Mouse (Mus musculus) megakaryocyte, embryonic 14.5 days (primary cell): ENCODE data around the gene Nucks1.

ENCODE experiments used
- FLI1 ChIP-seq: IDR thresholded peaks from 2 replicates; pipeline ENCODE4 v1.6.1; 2012; ENCODE audit warnings: low read length, inconsistent platforms, mixed read lengths
- GATA1 ChIP-seq: IDR thresholded peaks from 3 replicates; pipeline ENCODE4 v1.6.1; 2012; ENCODE audit warnings: mixed read lengths, low read length, inconsistent platforms, borderline replicate concordance

DNA sequence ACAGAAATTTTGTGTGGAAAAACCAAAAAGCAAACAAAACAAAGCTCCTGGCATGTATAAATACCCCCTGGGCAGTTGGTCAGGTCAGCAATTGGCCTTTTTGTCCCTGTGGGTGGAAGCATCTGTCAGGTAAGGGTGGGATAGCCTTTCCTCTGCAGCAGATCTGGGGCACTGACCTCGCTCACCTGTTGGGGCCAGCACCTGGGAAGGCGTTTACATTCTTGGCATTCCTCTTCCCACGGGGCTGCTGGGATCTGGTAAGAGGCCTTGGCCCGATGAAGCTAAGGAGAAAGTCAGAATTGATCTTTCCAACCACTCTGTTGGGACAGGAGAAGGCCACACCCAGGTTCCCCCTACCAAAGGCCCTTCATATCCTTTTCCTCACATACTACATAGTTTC, 59.5 kb downstream of the Nucks1 start:
- TF ChIP-seq GATA1 = no peak
- no peak for TF ChIP-seq FLI1
